Comparison of ENCODE assay signal across 8 mouse cellular contexts in the genomic region with DNA sequence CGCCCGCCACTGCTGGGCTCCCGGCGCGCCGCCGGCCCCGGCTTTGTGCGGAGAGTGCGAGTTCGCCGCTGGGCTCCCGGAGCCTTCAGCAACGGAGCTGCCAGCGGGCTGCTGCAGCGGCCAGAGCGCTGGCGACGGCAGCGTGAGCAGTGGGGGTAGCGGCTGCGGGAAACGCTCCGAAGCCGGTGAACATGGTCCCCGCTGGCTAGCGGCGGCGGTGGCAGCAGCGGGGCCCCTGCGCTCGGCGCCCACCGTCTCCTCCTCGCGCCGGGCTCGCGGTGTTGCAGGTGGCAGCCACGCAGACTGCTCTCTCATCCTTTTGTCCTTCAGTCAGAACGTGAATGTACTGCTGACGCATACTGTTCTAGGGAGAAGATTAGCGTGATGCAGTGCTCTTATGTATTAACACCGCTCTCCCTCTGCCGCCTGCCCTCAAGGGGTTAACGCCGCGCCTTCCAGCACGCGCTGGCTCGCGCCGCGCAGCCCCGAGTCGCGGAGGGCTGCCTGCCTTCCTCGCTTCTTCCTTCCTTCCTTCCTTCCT. TPM values are rescaled to one million over a fixed set of nuclear protein-coding genes. Genes with fewer than 3 reads are reported as not detected.
DNase-seq lines count a peak whose midpoint lies in the region; ATAC-seq and TF ChIP-seq lines count a peak whose summit lies in the region.

No protein-coding gene starts in this region.

- peak overlapping the region; percentile 82 for H3K27ac ChIP-seq in heart, embryonic 10.5 days
- H3K27ac ChIP-seq in limb, embryonic 11.5 days (replicated peaks; ENCODE audit: low read depth, low read length): no peak overlapping the region
- H3K27ac ChIP-seq in midbrain, postnatal 0 days (ENCODE audit: low read depth, low read length): peak overlapping the region; percentile 91

- peak overlapping the region; percentile 77 for H3K4me3 ChIP-seq in heart, embryonic 10.5 days
- peak overlapping the region; percentile 54 for H3K4me3 ChIP-seq in limb, embryonic 11.5 days (ENCODE audit: low read depth, low read length)
- H3K4me3 ChIP-seq in midbrain, postnatal 0 days (ENCODE audit: low read depth, low read length): peak overlapping the region; percentile 91

- H3K9ac ChIP-seq in limb, embryonic 11.5 days (ENCODE audit: low read length): peak overlapping the region; percentile 61
- H3K9ac ChIP-seq in midbrain, postnatal 0 days (replicated peaks; ENCODE audit: low read length, poor library complexity, severe bottlenecking): peak overlapping the region; percentile 96

- WGBS in heart, embryonic 10.5 days: under 1% methylated on average over 58 of the region's 58 CpGs
- under 1% methylated on average over 56 of the region's 58 CpGs for WGBS in limb, embryonic 11.5 days
- under 1% methylated on average over 57 of the region's 58 CpGs for WGBS in midbrain, postnatal 0 days

- peak overlapping the region; percentile 100 for H3K4me2 ChIP-seq in limb, embryonic 11.5 days (ENCODE audit: low read depth, severe bottlenecking)
- H3K4me2 ChIP-seq in midbrain, postnatal 0 days (ENCODE audit: low read depth, low read length, poor library complexity, severe bottlenecking): peak overlapping the region; percentile 94

- peak; percentile 48 for ATAC-seq in limb, embryonic 11.5 days (ENCODE audit: insufficient number of reproducible peaks, low FRiP score, low TSS enrichment, low read depth)
- ATAC-seq in midbrain, postnatal 0 days (ENCODE audit: low FRiP score): peak; percentile 82

- peaks cover 30% of the 10 kb centered on the region for H3K4me1 ChIP-seq in heart, embryonic 10.5 days
- peaks cover 9% of the 10 kb centered on the region; the same call in 1 of the 2 replicates for H3K4me1 ChIP-seq in limb, embryonic 11.5 days (ENCODE audit: control insufficient read depth, insufficient read depth, low read length)
- peaks cover 18% of the 10 kb centered on the region; the same call in 1 of the 2 replicates for H3K4me1 ChIP-seq in midbrain, postnatal 0 days (ENCODE audit: insufficient read depth, low read length)

- peak; percentile 75 for DNase-seq in heart, embryonic 10.5 days (ENCODE audit: low spot score)
- DNase-seq in heart, adult 8-10 months (ENCODE audit: low spot score): no peak
- DNase-seq in ZHBTc4 (ENCODE audit: low read depth, low spot score): peak; percentile 60
- peak; percentile 79 for DNase-seq in embryo, embryonic 11 days
- DNase-seq in heart, postnatal 4 days: peak; percentile 37
- DNase-seq in limb, embryonic 11.5 days (ENCODE audit: low spot score): peak; percentile 71
- DNase-seq in midbrain, postnatal 0 days (ENCODE audit: low spot score): peak; percentile 74
- DNase-seq in yolk sac, embryonic 10.5 days (ENCODE audit: low spot score): peak; percentile 49

- TF ChIP-seq CTCF in midbrain, postnatal 0 days (IDR thresholded peaks at IDR 0.05): peak; percentile 35

- peaks cover 6% of the 10 kb centered on the region; the same call in 1 of the 2 replicates for H3K36me3 ChIP-seq in heart, embryonic 10.5 days
- no peaks in the 10 kb centered on the region for H3K36me3 ChIP-seq in limb, embryonic 11.5 days (ENCODE audit: control insufficient read depth, insufficient read depth, low read length)
- H3K36me3 ChIP-seq in midbrain, postnatal 0 days (ENCODE audit: insufficient read depth, low read length): no peaks in the 10 kb centered on the region

- peaks cover 30% of the 10 kb centered on the region for H3K27me3 ChIP-seq in heart, embryonic 10.5 days (ENCODE audit: insufficient read depth, poor library complexity, severe bottlenecking)
- peaks cover 25% of the 10 kb centered on the region for H3K27me3 ChIP-seq in limb, embryonic 11.5 days (ENCODE audit: control insufficient read depth, insufficient read depth, low read length)
- H3K27me3 ChIP-seq in midbrain, postnatal 0 days (ENCODE audit: insufficient read depth, low read length): no peaks in the 10 kb centered on the region

- no peaks in the 10 kb centered on the region for H3K9me3 ChIP-seq in heart, embryonic 10.5 days
- H3K9me3 ChIP-seq in limb, embryonic 11.5 days (ENCODE audit: control insufficient read depth, low read length): 0 out of 2 replicates have a peak, but pooled peaks cover 2% of the 10 kb centered on the region
- no peaks in the 10 kb centered on the region for H3K9me3 ChIP-seq in midbrain, postnatal 0 days (ENCODE audit: low read length)

RNA-seq across cellular contexts. Expression of gene Lrrc4, which starts 1.3 kb away (rescaled TPM):
- 0.73 and 0.87 TPM in 2 replicates for polyA plus RNA-seq in heart, embryonic 10.5 days (2016; fragmentation: Nextera tagmentation; extraction: Ambion mirVana)
- total RNA-seq in heart, adult 8-10 months (2022): under 1 TPM; 0.62 to 0.98 (median 0.76) TPM
- total RNA-seq in heart, postnatal 4 days (2021): 1 to 10 TPM; 1.2 to 1.6 TPM
- polyA plus RNA-seq in limb, embryonic 11.5 days (2014; fragmentation: Nextera tagmentation; extraction: Ambion mirVana): 0.33 and 0.48 TPM in 2 replicates
- 45.0 and 61.2 TPM in 2 replicates for total RNA-seq in midbrain, postnatal 0 days (2014; rRNA removed)
- 5.8 and 5.9 TPM in 2 replicates for polyA plus RNA-seq in midbrain, postnatal 0 days (2015; fragmentation: Nextera tagmentation; extraction: Ambion mirVana)

Comparison
In these comparisons a context has a peak if more than half of its experiments do, and no peak if none do; other contexts are left out.
1. RNA of gene Lrrc4, which starts 1.3 kb away (total RNA-seq): 45.0 to 61.2 TPM in midbrain, postnatal 0 days; 1.2 to 1.6 TPM in heart, postnatal 4 days and 0.62 to 0.98 TPM in heart, adult 8-10 months; every median in the first group is over 10 times any median in the second.
2. Peak in every context shown above with its lines, with median percentiles within 50 percentile points of each other: H3K4me3 ChIP-seq.